ENCODE assay signal across 21 mouse cellular contexts in the genomic region with DNA sequence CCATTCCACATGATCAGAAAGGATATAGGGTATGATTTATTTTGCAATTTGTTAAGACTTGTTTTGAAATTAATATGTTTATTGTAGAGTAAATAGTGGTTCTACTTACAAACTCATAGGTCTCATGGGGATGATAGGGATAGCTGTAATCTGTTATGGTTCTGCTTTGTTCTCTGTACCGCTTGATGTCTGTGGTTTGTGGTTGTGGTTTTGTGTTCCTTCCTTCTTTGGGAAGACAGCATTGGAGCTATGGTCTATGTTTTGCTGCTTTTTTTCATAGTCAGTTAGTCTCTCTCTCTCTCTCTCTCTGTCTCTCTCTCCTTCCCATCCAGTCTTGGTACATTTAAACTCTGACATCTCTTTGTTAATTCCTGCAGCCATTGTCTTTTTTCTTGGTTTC.
DNase-seq lines count a peak whose midpoint lies in the region; ATAC-seq and TF ChIP-seq lines count a peak whose summit lies in the region.
"Had no signal": no experiment of that assay in that cellular context is flagged by ENCODE, and none has a peak within 500 bp of the region (broad histone marks: within the 10 kb centered on the region; RNA-seq: fewer than 3 reads in every experiment).

No protein-coding gene starts in this region.

- peak; percentile 22 to 26 for DNase-seq in spleen, postnatal 36 days (ENCODE audit: low spot score in 2 of 2)
- DNase-seq in spleen, adult 18-20 months, result no peak
- peak; percentile 41 for DNase-seq in CD4-positive helper T cell, adult 2 months (ENCODE audit: low read depth, low spot score)
- peak; percentile 65 for DNase-seq in c-Kit-positive CD71-negative TER-119-negative erythroid progenitor cells, embryonic 14.5 days (ENCODE audit: low read depth)
- peak; percentile 60 for DNase-seq in naive thymus-derived CD4-positive, alpha-beta T cell, adult 2 months (ENCODE audit: low read depth)
- no peak for DNase-seq in midbrain, embryonic 10.5 days (ENCODE audit: low spot score)
- no peak for DNase-seq in stomach, postnatal 0 days (ENCODE audit: low spot score)
- DNase-seq: adrenal gland, postnatal 25 days; cerebellum, adult 18-20 months; gastrocnemius, postnatal 14 days; liver, embryonic 13.5 days; right cerebral cortex, postnatal 14 days had no signal

- WGBS in midbrain, embryonic 10.5 days, result 88% methylated on average over 1 of the region's 1 CpGs
- 94% methylated on average over 1 of the region's 1 CpGs for WGBS in stomach, postnatal 0 days

- H3K4me1 ChIP-seq in midbrain, embryonic 10.5 days, result no peaks in the 10 kb centered on the region
- H3K4me1 ChIP-seq in stomach, postnatal 0 days (replicated peaks; ENCODE audit: control insufficient read depth, insufficient read depth), result no peaks in the 10 kb centered on the region
- H3K4me1 ChIP-seq: embryonic facial prominence, embryonic 12.5 days; forebrain, embryonic 15.5 days; heart, embryonic 15.5 days; hindbrain, embryonic 10.5 days; limb, embryonic 12.5 days; liver, embryonic 13.5 days; neural tube, embryonic 13.5 days had no signal

- no peak overlapping the region for H3K9ac ChIP-seq in stomach, postnatal 0 days (ENCODE audit: low read length)
- H3K9ac ChIP-seq: embryonic facial prominence, embryonic 12.5 days; forebrain, embryonic 15.5 days; heart, embryonic 15.5 days; limb, embryonic 12.5 days; liver, embryonic 13.5 days; neural tube, embryonic 13.5 days had no signal

- H3K4me3 ChIP-seq in midbrain, embryonic 10.5 days, result no peak overlapping the region
- no peak overlapping the region for H3K4me3 ChIP-seq in stomach, postnatal 0 days (ENCODE audit: low read depth, low read length)
- H3K4me3 ChIP-seq: embryonic facial prominence, embryonic 12.5 days; forebrain, embryonic 15.5 days; heart, embryonic 15.5 days; hindbrain, embryonic 10.5 days; limb, embryonic 12.5 days; liver, embryonic 13.5 days; neural tube, embryonic 13.5 days had no signal

- H3K36me3 ChIP-seq in midbrain, embryonic 10.5 days, result no peaks in the 10 kb centered on the region
- H3K36me3 ChIP-seq in stomach, postnatal 0 days (ENCODE audit: control insufficient read depth, insufficient read depth, low read length), result no peaks in the 10 kb centered on the region
- H3K36me3 ChIP-seq: embryonic facial prominence, embryonic 12.5 days; forebrain, embryonic 15.5 days; heart, embryonic 15.5 days; hindbrain, embryonic 10.5 days; limb, embryonic 12.5 days; liver, embryonic 13.5 days; neural tube, embryonic 13.5 days had no signal

- no peak overlapping the region for H3K27ac ChIP-seq in midbrain, embryonic 10.5 days (replicated peaks)
- no peak overlapping the region for H3K27ac ChIP-seq in stomach, postnatal 0 days (replicated peaks)
- H3K27ac ChIP-seq: embryonic facial prominence, embryonic 12.5 days; forebrain, embryonic 15.5 days; heart, embryonic 15.5 days; hindbrain, embryonic 10.5 days; hindbrain, postnatal 0 days; kidney, postnatal 0 days; limb, embryonic 12.5 days; liver, embryonic 13.5 days; neural tube, embryonic 13.5 days had no signal

- TF ChIP-seq EP300 in stomach, postnatal 0 days (optimal IDR thresholded peaks at IDR 0.05), result no peak

- H3K27me3 ChIP-seq in midbrain, embryonic 10.5 days (ENCODE audit: low read depth, poor library complexity, severe bottlenecking), result no peaks in the 10 kb centered on the region
- H3K27me3 ChIP-seq in stomach, postnatal 0 days (ENCODE audit: control insufficient read depth, insufficient read depth, low read length), result no peaks in the 10 kb centered on the region
- H3K27me3 ChIP-seq: embryonic facial prominence, embryonic 12.5 days; forebrain, embryonic 15.5 days; heart, embryonic 15.5 days; limb, embryonic 12.5 days; liver, embryonic 13.5 days; neural tube, embryonic 13.5 days had no signal

- no peaks in the 10 kb centered on the region for H3K9me3 ChIP-seq in midbrain, embryonic 10.5 days (replicated peaks)
- H3K9me3 ChIP-seq in stomach, postnatal 0 days (ENCODE audit: control insufficient read depth, low read length), result no peaks in the 10 kb centered on the region
- H3K9me3 ChIP-seq: embryonic facial prominence, embryonic 12.5 days; forebrain, embryonic 15.5 days; heart, embryonic 15.5 days; hindbrain, embryonic 10.5 days; limb, embryonic 12.5 days; liver, embryonic 13.5 days; neural tube, embryonic 13.5 days had no signal

- H3K4me2 ChIP-seq in stomach, postnatal 0 days (replicated peaks; ENCODE audit: low read depth), result no peak overlapping the region
- H3K4me2 ChIP-seq: embryonic facial prominence, embryonic 12.5 days; forebrain, embryonic 15.5 days; heart, embryonic 15.5 days; limb, embryonic 12.5 days; liver, embryonic 13.5 days; neural tube, embryonic 13.5 days had no signal

- ATAC-seq in stomach, postnatal 0 days (ENCODE audit: low FRiP score, low TSS enrichment), result no peak
- ATAC-seq: forebrain, embryonic 15.5 days; hindbrain, postnatal 0 days; intestine, postnatal 0 days had no signal

- TF ChIP-seq CTCF in stomach, postnatal 0 days (IDR thresholded peaks at IDR 0.05; ENCODE audit: low read depth), result no peak

Comparison
In these comparisons a context has a peak if more than half of its experiments do, and no peak if none do; other contexts are left out.
1. DNase-seq: peak in spleen, postnatal 36 days (2 of 2), CD4-positive helper T cell, adult 2 months (single experiment), c-Kit-positive CD71-negative TER-119-negative erythroid progenitor cells, embryonic 14.5 days (single experiment) and naive thymus-derived CD4-positive, alpha-beta T cell, adult 2 months (single experiment); none in spleen, adult 18-20 months (0 of 2), midbrain, embryonic 10.5 days (single experiment) and stomach, postnatal 0 days (single experiment).